Mouse (Mus musculus): ENCODE measurements around the gene Rpain.

Gene Rpain

DNA sequence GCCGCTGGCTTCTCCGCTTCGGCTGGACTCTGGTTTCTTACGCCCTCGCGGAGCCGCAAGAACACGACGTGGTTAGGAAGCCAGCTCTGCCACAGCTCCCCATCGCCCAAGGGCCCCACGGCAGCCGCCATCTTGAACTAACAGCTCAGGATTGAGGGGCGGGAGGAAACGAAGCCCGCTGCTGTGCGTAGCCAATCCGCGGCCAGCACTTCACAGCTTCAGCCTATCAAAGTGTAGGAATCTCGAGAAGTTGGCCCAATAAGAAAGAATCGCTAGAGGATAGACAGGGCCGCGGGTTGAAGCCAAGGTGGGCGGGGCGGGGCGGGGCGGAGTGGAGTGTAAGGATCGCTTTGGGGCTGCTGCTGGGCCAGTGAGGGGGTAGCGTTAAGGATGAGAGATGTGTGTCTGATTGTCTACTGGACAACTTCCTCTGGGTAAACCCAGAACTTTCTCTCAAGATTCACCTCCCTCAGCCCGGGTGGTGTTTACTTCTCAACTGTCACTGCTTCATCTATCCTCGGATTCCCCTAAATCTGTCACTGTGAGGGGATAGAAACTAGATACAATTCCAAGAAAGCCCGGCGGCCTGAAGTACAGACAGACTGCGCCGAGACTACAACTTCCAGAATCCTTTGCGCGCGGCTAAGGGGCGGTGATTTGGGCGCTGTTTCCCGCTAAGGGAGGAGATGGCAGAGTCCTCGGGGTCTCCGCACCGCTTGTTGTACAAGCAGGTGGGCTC lies at the start of gene Rpain, which contains the start of gene Nup88:
Gene Rpain, plus strand, starts transcription at position 393 of the 739 bp plus-strand sequence.
Gene Nup88, minus strand, starts transcription at position 153 of the 739 bp plus-strand sequence.
- DNase-seq (ENCODE audit: low spot score in 2 of 2): peak; percentile 86 to 89

DNA sequence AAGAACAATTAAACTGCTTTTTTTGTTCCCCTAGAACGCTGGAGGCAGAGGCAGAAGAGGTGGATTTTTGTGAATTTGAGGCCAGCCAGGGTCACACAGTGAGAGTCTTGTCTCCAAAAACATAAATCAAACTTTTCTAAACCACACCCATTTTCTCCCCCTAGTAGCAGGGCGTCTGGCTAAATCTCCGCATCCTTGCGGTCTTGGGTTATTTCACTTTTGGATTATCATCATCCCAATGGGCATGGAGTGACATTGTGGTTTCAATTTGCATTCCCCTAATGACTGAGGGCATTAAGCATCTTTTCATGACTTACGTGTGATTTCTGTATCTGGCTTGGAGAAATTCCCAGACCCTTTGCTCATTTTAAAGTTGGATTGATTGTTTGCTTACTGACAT lies 38.6 kb upstream of the Rpain start:
- DNase-seq (ENCODE audit: low spot score in 2 of 2): no peak

DNA sequence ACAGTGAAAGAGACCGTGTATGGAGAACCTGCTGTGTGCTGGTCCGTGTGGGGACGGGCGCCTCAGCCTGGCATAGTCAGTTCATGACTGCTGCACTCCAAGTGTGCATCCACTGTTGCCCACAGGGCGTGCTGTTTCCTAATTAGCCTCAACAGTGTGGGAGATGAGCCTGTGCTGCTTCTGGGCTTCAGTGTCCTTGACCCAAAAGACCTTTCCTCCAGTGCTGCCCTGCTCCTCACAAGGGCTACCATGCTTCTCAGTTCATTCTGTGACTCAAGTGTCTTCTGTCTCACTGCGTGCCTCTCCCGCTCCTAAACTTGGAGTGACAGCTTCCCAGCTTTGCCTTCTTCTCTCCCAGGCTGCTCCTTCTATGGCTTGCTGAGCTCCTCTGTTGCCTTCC lies 34.7 kb upstream of the Rpain start:
- no peak for DNase-seq (ENCODE audit: low spot score in 2 of 2)

DNA sequence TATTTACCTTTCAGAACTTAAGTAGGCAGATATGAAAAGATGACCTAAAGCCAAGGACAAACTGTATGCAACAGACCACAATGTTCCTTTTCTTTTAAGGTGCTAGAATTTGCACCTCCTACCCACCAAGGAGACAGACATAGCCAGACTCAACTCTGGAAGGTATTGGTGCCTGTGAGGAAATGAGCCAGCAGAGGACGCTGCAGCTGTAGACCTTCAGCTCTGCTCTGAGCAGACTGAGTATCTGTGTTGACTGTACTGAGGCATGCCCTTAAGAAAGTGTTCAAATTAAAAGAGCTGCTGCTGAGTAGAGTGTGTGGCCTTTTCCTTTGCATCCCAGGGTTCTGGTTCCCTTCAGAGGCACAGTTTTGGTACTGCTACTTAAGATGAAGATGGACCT lies 27.4 kb upstream of the Rpain start:
- DNase-seq (ENCODE audit: low spot score in 2 of 2): no peak

DNA sequence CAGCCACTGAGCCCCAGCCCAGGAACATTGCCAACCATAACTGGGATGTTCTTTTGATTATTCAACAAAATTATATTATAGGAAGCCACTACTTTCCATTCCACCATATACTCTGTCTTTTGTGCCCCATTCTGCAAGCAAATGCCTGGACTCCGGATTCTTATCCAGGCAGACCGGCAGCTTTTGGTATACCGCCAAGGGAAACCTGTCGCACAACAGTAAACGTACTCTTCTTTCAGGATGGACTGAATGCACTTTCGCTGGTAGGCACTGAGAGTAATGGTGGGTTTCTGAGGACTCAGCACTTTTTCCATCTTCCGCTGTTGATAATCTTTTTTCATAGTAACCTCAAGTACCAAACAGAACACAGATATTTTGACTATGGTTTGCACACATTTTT lies 26.4 kb upstream of the Rpain start:
- no peak for DNase-seq (ENCODE audit: low spot score in 2 of 2)

DNA sequence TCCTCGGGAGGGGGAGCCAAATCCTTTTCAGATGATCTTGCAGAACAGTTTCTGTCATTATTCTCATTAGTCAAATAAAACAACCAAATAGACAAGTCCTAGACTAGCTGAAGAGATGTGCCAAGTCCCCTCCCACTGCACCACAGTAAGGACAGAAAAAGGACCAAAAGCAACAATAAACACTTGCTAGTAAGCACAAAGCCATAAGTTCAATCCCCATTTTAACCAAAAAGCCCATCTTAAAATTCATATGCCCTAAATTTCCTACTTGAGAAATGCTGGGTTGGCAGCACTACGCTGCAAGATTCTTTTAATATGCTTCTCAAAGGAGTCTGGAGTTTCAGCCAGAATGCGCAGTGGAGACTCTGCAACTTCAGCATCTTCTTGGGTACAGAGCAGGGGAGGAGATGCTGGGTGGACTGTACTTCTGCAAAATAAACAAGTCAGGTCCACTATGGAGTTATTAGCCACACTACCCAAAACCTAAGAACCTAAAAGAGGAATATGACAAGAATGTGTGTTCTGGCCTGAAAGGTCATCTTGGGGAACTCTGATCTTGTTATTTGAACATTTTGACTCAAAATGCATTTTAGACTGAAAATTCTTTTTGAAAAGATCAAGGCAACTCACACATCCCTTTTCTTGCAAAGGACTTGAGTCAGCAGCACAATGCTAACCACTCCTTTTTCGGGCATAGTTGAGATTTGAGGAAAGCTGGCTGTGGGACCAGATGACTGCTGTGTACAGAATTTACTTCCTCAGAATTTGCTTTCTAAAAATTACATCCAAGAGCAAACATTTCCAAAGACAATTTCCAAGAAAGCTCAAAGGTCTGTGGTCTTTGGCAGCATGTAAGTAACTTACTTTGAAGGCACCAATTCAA lies 24.8 kb upstream of the Rpain start:
- DNase-seq (ENCODE audit: low spot score in 2 of 2): no peak

DNA sequence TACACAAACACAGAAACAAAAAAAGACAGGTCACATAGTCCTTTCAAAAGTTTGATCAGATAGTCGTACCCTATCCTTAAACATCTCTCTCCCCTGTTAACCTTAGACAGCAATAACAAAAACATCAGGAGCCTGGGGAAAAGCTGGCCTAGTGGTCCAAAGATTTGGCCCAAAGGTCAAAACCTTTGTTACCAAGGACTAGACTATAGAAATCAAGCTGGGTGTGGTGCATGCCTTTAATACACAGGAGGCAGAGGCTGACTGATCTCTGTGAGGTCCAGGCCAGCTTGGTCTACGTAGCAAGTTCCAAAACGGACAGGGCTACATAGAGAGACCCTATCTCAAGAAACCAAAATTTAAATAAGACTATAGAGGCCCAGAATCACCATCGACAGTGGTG lies 15.3 kb upstream of the Rpain start:
- no peak for DNase-seq (ENCODE audit: low spot score in 2 of 2)

DNA sequence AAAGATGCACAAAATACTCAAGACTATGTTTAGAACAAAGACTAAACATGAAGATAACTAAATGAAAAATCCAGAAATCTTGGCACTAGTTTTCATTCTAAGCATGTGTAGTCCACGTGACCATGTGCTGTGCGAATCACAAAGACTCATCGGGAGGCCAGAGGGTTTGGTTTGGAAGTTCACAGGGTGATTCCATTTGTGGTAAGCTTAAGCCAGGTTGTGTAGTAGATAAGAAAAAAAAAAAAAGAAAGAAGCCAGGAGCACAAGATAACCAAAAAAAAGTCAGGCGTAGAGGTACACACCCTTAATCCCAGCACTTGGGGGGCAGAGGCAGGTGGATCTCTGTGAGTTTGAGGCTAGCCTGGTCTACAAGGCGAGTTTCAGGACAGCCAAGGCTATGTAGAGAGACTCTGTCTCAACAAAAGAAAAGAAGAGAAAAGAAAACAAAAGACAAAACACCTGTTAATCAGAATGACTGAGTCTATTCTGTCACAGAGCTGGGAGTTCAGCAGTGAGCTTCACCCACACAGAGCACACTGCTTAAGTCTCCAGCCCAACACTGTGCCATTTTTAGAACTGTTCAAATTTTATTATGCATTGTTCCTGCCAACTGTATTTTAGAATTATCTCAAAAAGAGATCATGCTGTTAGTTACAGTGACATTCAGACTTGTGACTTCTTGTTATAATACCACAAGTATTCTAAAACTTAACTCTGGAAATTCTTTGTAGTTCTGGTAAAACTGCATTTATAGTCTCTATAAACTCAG lies 9.0 kb upstream of the Rpain start:
- DNase-seq (ENCODE audit: low spot score in 2 of 2): no peak

DNA sequence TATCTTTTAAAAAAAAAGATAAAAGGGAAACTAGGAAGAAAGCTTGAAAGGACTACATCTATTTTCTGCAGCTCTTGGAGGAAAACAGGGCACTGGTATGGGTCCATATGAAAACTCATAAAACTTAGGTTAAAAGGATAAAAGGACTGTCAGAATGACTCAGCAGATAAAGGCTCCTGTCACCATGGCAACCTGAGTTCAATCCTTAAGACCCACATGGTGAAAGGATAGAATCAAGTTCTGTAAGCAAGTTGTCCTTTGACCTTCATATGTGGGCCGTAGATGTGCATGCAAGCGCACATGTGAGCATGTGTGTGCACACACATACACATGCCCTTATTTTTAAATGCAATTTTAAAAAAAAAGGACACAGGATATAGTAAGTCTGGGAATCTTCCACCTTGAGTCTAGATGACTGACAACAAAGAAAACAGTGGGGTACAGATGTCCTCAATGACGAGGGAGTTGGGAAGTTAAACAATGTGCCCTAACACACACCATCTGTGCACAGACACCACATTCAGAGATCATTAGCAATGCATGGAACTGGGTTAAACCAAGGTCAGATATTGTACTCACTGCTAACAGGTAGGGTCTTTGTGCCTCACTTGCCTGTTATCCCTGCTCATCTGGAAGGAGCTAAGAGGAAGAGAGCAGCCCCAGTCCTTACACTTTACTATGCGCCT lies 5.6 kb upstream of the Rpain start:
- DNase-seq (ENCODE audit: low spot score in 2 of 2): no peak

DNA sequence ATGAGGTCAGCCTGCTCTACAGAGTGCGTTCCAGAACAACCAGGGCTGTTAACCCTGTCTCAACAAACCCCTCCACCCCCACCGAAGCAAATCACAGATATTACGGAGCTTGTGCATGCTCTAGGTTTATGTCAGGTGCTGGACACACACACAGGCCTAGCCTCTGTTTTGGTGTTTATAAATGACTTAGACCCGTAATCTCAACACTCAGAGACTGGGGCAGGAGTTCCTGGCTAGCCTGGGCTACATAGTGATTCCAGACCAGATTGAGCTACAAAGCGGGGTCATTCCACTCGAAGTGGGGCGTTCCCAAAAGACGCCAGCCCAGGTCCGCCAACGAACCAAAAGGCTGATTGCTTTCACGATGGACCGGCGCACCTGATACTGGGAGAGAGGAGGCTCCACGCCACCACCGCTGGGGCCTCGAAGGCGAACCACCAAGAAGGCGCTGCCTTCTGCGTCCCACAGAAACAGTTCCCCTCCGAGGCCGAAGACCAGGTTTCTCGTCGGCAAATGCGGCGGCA lies 680 bp upstream of the Rpain start:
- no peak for DNase-seq (ENCODE audit: low spot score in 2 of 2)

DNA sequence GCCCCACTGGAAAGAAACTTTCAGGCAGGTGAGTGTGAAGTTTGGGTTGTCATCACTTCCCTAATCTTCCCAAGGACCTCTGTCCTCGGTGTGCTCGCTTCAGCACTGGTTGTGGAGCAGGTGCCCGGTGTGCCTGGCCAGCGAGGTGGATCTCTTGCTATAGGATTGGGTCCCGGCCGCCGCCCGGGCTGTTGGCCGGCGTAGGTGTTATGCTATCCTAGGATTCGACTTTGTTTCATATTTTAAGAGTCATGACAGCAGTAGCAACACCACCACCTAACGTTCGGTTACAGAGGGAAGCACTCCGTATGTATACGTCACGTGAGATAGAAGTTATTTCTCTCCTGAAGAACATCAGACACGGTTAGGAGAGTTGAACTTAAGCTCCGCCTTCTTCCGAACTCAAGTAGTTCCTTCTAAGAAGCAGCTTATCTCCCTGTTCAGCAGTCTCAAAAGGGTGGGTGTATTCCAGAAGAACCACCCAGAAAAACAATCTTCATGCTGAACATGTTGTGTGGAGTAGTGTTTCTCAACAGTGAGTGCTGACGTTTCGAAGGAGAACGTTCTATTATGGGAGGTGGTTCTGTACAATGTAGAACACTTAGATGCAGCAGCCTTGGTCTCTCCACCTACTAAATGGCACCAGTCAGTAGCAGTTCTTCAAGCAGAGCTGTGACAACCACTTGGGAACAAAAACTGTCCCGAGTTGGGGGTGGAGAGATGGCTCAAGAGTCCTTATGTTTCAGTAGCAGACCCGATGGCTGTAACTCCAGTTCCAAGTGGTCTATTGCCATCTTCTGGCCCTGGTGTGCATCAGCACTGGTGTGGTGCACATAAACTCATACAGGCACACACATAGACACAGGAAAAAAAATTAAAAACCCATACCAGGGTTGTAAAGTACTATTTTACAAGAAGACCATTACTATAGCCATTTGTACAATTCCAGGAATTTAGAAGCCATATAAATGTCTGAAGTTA lies 837 bp downstream of the Rpain start:
- no peak for DNase-seq (ENCODE audit: low spot score in 2 of 2)

DNA sequence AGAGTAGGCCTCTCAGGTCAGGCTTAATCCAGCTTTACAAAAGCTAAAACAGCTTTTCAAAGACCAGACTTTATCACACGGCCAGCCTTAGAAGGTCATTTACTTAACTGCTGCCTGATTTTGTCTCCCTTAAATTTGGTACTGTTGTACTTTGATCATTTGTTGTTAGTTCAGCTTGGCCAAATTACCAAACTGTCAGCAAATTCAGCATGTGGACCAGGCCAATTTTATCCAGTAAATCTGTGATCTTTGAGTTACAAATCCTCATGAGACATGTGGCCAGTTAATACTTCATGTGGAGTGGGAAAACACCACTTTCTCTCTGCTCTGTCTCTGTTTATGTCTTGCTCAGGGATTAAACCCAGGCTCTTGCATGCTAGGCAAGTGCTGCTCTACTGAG lies 2.6 kb downstream of the Rpain start:
- no peak for DNase-seq (ENCODE audit: low spot score in 2 of 2)

DNA sequence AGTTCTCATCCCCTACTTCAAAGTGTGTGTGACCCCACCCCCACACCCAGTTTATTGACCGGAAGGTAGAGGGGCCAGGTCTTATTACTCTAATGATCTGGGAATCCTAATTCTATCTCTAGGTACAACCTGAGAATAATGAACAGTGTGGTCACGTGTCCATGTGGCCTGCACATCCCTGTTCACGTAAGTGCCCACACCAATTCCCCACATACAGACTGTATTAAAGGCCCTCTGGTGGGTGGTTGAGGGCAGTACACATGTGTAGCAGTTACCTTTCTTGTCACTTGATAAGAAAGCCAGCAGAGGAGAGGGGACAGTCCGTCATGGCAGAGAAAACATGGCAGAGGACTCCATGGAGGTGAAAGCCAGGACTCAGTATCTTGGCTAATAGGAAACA lies 3.9 kb downstream of the Rpain start:
- DNase-seq (ENCODE audit: low spot score in 2 of 2): no peak

DNA sequence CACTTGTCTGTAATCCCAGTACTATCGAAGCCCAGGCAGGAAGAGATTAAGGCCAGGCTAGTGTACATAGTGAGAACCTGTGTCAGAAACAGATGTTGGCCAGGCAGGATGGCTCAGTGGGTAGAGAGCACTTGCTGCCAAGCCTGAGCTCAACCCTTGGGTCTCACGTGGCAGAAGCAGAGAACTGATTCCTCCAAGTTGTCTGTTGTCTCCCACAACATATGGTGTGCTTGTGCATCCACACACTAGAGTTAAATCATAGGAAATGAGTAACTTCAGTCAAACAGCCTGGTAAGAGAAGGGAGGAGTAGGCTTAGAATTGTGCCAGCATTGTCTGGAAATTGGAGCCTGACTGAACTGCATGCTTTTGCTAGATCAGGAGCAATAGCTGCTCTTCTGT lies 5.2 kb downstream of the Rpain start:
- no peak for DNase-seq (ENCODE audit: low spot score in 2 of 2)

DNA sequence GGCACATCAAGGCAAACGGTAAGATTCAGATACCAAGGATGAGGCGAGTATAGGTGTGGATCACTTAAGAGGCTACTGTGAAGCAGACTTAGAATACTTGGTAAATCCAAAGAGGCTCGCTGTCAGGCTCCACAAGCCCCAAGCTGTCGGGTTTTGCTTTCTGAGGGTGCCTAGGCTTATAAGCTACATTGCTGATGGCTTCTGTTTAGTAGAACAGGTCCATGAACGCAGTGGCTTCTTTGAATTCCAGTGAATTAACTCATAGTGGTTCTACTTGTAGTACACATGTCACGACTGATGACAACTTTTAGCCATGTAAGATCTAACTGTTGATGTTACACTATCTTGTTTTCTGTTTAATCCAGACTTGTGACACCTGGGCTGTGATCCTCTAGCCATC lies 7.3 kb downstream of the Rpain start:
- no peak for DNase-seq (ENCODE audit: low spot score in 2 of 2)

DNA sequence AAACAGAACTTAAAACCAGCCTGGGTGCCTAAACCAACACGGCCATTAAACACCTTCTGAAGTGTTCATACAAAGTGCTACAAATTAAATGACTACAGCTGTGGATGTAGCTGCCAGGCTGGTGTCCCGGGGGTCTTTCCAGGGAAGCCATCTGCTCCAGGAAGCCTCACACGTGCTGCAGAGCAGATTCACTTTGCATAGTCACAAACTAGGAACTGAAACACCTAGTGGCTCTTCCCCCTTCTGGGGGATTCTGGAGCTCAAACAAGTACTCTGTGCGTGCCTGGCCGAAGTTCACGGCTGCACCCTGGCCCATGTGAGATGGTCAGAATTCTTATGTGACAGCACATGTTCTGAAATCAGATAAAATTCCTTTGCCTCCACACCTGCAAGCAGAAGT lies 10.2 kb downstream of the Rpain start:
- no peak for DNase-seq (ENCODE audit: low spot score in 2 of 2)

DNA sequence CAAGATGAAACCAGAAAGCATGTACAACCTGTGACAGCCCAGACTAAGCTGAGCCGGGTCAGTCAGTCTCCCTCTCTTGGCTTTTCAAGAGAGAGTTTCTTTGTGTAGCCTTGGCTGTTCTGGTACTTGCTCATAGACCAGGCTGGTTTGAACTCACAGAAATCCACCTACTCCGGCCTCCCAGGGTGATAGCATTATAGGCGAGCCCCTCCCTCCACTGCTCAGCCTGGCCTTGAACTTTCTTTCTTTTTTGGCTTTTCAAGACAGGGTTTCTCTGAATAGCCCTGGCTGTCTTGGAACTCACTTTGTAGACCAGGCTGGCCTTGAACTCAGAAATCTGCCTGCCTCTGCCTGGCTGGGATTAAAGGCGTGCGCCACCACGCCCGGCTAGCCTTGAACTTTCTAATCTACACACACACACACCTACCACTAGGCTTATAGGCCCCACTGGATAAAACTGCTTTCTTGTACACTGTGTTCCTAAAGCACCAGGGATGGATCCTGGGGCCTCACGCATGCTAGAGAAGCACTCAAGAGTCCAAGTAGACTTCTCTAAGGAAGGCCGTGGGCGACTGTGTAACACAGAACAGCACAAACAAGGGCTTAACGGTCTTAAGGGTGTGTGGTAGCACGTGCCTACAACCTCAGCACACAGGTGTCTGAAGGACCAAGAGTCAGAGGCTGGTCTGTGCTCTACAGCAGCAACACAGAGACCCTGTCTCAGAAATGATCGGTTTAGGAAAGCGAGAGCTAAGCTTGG lies 10.9 kb downstream of the Rpain start:
- no peak for DNase-seq (ENCODE audit: low spot score in 2 of 2)

DNA sequence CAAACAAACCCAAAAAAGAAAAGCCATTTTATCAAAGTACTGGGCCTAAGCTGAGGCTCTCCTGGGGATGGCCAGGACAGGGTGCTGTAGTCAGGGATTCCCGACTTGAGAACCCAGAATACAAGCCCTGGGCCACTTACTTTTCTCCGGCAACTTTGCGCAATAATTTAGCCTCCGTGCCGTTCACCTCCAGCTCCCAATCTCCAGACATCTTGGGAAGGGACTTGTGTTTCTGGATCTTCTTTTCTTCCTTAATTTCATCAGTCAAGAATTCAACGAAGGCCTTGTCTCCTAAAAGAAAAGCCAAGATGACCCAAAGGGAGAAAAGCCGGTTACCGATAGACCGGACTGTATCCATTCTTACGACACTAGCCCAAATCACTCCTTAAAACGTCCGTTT lies 12.0 kb downstream of the Rpain start:
- DNase-seq (ENCODE audit: low spot score in 2 of 2): no peak

DNA sequence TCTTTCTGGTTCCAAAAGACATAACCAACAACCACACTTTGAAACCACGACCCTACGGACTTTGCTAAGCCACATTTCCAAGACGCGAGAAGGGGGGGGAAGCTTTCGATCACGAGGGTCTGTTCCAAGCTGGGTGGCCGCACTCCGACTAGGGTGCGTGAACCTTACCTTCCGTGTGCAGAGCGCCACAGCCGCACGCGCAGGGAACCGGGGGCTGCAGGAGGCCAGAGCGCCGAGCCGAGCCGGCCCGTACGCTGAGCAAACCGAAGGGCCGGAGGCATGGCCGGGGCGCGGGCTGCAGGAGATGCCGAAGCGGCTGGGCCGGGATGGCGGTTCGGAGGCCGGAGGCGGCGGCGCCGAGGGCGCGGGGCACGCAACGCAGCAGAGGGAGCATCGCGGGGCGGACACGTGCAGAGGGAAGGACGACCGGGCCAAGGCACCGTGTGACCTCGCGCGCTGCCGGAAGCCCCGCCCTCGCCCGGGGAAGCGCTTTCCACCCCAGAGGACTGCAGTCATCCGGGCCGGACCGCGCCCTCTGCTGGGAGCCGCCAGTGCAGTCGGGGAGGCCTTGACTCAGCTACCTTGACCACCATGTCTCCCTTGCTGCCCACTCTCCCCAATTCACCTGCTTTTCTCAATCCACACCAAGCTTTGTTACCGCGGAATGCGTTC lies 12.7 kb downstream of the Rpain start, which contains the start of gene C1qbp:
Gene C1qbp, minus strand, starts transcription at position 470 of the 672 bp plus-strand sequence.
- peak; percentile 87 to 93 for DNase-seq (ENCODE audit: low spot score in 2 of 2)

All from urinary bladder, adult 18-20 months (tissue).